Mouse (Mus musculus): Measurements from ENCODE around the gene Zfp808. TPM values are rescaled to one million over a fixed set of nuclear protein-coding genes. Genes with fewer than 3 reads are reported as not detected.
"Not testable (repeated sequence)": the region's sequence is repeated elsewhere in the genome, so short reads cannot be mapped to it uniquely, and the experiment has no call there.

Zfp808 gene
- total RNA-seq (2021) = 1 to 10 TPM; 2.5 to 4.1 TPM
- long read RNA-seq, experiment 1, partial matches to known transcripts = 0 of 1 reads
- long read RNA-seq, experiment 1, other reads (novel, unspliced or antisense) = 1 of 1 reads
- long read RNA-seq, experiment 2, partial matches to known transcripts = 0 of 2 reads
- long read RNA-seq, experiment 2, other reads (novel, unspliced or antisense) = 2 of 2 reads

DNA sequence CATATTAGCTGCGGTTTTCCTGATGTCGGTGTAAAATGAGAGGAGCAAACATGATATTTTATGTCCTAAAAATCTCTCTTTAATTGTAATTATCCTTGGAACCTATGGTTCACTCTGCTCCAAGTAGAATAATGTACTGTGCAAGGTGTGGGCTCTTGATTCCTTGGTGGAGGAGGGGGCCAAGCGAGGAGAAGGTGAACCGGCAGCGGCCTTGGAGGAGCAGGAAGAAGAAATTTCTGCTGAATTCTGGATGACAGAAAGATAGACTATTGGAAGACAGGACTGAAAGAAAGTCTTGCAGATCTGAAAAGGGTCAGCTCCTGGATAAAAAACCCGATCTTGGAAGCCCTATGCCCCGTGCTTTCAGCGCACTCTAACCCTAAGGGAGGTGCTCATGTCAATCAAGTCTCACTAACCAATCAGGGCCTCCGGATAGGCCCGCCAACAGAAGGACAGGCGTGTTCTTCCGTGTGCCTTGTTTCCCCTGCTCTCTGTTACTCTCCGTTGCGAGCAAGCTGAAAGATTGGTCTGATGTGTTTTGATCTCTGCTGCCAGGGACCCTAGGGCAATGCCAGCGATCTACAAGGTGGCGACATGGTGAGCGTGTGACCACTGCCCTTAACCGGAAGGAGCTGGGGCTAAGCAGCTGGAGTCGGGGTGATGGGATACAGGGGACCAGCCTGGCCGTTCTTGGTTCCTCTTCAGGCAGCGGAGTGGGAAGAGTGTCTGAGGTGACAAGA lies at the start of gene Zfp808:
TSS of gene Zfp808 (plus strand) at position 455 of the 740 bp plus-strand sequence.
- peak; percentile 12 to 34 for DNase-seq (ENCODE audit: low spot score in 2 of 2)

DNA sequence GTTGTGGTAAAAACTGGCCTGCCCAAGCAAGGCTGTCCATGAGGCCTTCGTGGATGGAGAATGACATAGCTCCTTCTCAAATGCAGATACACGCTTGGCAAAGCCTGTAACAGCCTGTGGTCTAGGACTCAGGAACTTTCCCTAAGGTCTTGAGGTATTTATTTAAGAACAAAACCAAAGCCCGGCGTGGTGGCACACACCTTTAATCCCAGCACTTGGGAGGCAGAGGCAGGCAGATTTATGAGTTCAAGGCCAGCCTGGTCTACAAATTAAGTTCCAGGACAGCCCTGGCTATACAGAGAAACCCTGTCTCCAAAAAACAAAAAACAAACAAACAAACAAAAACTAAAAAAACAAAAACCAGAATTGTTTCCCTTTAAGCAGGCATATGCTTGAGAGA lies 30.9 kb upstream of the Zfp808 start:
- DNase-seq (ENCODE audit: low spot score in 2 of 2); intact Hi-C loops (cut with DNase I): not testable (repeated sequence)

More for the DNA sequence above, at the start of gene Zfp808:
- intact Hi-C loops (cut with DNase I) = not testable (repeated sequence)

GRCm38 (mm10) chr13:62099454-62099853 lies 30.2 kb upstream of the Zfp808 start:
- intact Hi-C loops (cut with DNase I); DNase-seq (ENCODE audit: low spot score in 2 of 2): not testable (repeated sequence)

DNA sequence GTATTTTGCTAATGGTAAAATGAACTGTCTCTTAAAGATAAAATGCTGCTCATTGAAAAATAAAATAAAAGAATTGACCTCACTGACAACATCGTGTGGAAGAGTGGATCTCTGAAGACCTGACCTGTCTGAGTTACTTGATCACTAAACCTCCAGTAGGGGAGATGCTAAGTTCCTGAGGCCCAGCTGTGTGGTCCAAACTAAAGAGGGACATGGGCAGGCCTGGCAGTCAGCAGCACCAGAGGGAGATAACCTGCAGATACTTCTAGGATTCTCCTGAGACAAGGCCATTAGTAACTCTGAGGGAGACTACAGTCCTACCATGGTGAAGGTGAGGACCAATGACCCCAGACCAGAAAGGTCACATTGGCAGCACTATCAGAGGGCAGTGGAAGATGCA lies 27.3 kb upstream of the Zfp808 start:
- intact Hi-C loops (cut with DNase I); DNase-seq (ENCODE audit: low spot score in 2 of 2): not testable (repeated sequence)

- intact Hi-C loops (cut with DNase I); DNase-seq (ENCODE audit: low spot score in 2 of 2): not testable (repeated sequence)
Measured at GRCm38 (mm10) chr13:62115861-62116260, 13.8 kb upstream of the Zfp808 start.

DNA sequence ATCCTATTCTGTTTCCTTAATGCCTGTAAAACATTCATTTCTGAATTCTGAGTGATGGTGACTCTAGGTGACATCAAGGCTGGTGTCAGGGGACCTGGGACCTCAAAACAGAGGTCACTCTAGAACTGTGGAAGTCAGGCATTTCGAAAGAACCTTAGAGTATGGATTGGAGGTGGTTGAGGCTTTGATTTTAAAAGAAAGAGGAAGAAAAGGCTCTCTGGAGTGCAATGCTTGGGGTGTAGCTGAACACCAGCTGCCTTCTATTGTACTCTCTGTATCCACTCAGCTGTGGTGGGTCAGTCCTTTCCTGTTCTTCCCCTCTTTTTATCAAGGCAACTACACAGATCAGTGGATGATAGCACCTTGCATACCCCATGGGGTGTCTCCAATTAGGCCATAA lies 8.1 kb upstream of the Zfp808 start:
- intact Hi-C loops (cut with DNase I); DNase-seq (ENCODE audit: low spot score in 2 of 2): not testable (repeated sequence)

DNA sequence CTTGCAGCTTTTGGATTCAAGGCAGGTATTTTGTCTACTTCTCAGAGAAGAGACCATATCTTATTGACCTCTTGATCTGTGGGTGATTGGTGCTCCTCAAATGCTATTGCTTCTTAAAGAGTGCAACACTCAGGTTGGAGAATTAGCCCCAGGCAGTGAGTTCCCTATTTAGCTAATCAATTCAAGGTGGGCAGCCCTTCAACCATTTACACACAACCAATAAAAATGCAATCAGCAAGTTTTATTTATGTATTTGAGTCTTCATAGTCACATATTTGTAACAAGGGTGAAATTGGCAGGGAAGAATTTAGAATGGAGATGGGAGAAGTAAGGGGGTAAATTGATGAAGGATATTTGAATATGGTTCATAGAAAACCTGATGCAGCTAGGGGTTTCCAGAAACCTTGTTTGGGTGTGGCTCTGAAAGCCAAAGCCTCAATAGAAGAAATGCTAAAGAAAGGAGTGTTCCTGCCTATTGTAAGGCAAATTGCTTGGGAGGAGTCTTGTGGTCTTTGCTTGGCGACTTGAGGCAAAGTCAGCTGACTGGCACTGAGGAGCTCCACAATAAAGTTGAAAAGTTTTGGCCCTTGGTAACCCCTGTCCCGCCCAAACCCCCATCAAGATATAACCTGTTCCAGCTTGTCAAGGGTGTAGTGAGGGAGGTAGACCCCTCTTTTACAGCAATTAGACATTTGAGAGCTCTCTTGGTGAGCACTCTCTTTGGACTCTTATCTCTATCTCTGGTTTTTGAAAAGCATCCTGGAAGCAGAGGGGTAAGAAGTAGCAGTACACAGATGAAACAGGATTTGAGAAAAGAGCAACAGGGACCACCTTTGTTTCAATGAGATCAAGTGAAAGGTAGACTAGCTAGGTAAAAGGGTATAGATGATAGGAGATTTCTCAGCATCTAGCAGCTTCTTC lies 52.4 kb downstream of the Zfp808 start:
- intact Hi-C loops (cut with DNase I); DNase-seq (ENCODE audit: low spot score in 2 of 2): not testable (repeated sequence)

- no peak for DNase-seq (ENCODE audit: low spot score in 2 of 2)
- intact Hi-C loops (cut with DNase I) = no loop called here
Measured at GRCm38 (mm10) chr13:62245264-62245663, 115.6 kb downstream of the Zfp808 start.

DNA sequence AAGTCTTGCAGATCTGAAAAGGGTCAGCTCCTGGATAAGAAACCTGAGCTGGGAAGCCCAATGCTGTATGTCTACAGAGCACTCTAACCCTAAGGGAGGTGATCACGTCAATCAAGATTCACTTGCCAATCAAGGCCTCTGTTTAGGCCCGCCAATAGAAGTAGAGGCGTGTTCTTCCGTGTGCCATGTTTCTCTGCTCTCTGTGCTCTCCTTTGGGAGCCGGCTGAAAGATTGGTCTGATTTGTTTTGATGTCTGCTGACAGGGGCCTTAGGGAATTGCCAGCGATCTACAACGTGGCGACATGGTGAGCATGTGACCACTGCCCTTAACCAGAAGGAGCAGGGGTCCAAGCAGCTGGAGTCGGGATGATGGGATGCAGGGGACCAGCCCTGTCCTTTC lies 125.5 kb downstream of the Zfp808 start:
- intact Hi-C loops (cut with DNase I); DNase-seq (ENCODE audit: low spot score in 2 of 2): not testable (repeated sequence)

DNA sequence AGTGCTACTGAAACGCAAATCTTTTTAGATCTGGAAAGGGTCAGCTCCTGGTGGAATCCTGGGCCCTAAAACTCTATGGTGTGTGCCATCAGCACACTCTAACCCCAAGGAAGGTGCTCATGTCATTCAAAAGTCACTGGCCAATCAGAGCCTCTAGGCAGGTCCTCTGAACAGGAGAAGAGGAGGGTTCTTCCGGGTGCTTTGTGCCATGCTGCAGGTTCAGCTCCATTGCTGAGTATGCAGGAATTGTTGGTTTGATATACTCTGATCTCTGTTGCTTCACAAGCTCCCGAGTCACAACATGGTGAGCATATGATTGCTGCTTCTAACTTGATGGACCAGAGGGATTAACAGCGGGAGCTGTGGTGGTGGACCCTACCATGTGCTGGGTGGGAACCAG lies 133.7 kb downstream of the Zfp808 start:
- intact Hi-C loops (cut with DNase I) = no loop called here
- no peak for DNase-seq (ENCODE audit: low spot score in 2 of 2)
